Mouse (Mus musculus) spleen, adult 2 months (tissue): ENCODE results near the gene Kcnc3. TPM values are rescaled to one million over a fixed set of nuclear protein-coding genes. Genes with fewer than 3 reads are reported as not detected.

Experiments used
- DNase-seq, 2 experiments: peaks; one replicate each; pipeline versions ENCODE4 v3.0.0 to v3.0.0-alpha.2; 2012 to 2021; ENCODE audit warnings: low spot score in 2 of 2, low read depth in 1 of 2
- H3K27ac ChIP-seq: fragments of 200-500 bp; 2 replicates; pipeline ENCODE4 v1.5.1; 2012; ENCODE audit warnings: low read length, inconsistent platforms; ENCODE audit not compliant: insufficient read depth
- H3K27me3 ChIP-seq: fragments of 200-500 bp; 2 replicates; pipeline ENCODE4 v1.6.1; 2012; ENCODE audit warnings: mild to moderate bottlenecking, moderate library complexity, low read length, inconsistent platforms; ENCODE audit not compliant: control insufficient read depth, insufficient read depth
- H3K36me3 ChIP-seq: fragments of 200-500 bp; 2 replicates; pipeline ENCODE4 v1.6.1; 2012; ENCODE audit warnings: mild to moderate bottlenecking, low read length, inconsistent platforms; ENCODE audit not compliant: control insufficient read depth, insufficient read depth
- H3K4me1 ChIP-seq: fragments of 200-500 bp; 2 replicates; pipeline ENCODE4 v1.6.1; 2011; ENCODE audit warnings: inconsistent platforms; ENCODE audit not compliant: control insufficient read depth, insufficient read depth, insufficient read length
- H3K4me3 ChIP-seq: fragments of 200-500 bp; 2 replicates; pipeline ENCODE4 v1.5.1; 2011; ENCODE audit warnings: mild to moderate bottlenecking, inconsistent platforms; ENCODE audit not compliant: insufficient read depth, insufficient read length; ENCODE audit errors: extremely low read depth
- CTCF ChIP-seq: fragments of 200-500 bp; IDR thresholded peaks from 2 replicates; pipeline ENCODE4 v1.5.1; 2011; ENCODE audit warnings: mild to moderate bottlenecking, inconsistent platforms; ENCODE audit not compliant: insufficient read depth, insufficient read length, insufficient replicate concordance; ENCODE audit errors: extremely low read depth
- POLR2A ChIP-seq: fragments of 200-500 bp; IDR thresholded peaks from 2 replicates; pipeline ENCODE4 v1.6.1; 2011; ENCODE audit warnings: low read depth, low read length, inconsistent platforms
- WGBS: fragments of 180-500 bp; shearing (Covaris S2); methylation state at CpG from one replicate; pipeline ENCODE4 v1.1.7; 2018; 5-methylcytosine and 5-hydroxymethylcytosine counted together
- polyA plus RNA-seq: library from polyadenylated mRNA; depleted of rRNA; stranded (reverse); fragments of >200 nt; gene quantifications from 2 replicates; pipeline ENCODE4 v1.2.3, GENCODE M21; 2012

Kcnc3 gene
- polyA plus RNA-seq, 1 experiment, result 3.5 TPM

GRCm38 (mm10) chr7:44601646-44602045 lies 11.2 kb downstream of the Kcnc3 start:
- Histone ChIP-seq H3K36me3 (no peaks in the 10 kb centered on the region), H3K27me3 (peaks cover 31% of the 10 kb centered on the region), H3K4me3 (no peak overlapping the region), H3K4me1 (0 out of 2 replicates have a peak, but pooled peaks cover 2% of the 10 kb centered on the region), H3K27ac (no peak overlapping the region)
- 18% methylated on average over 19 of the region's 19 CpGs for WGBS
- TF ChIP-seq POLR2A, result no peak
- TF ChIP-seq CTCF, result no peak
- no peak for DNase-seq

GRCm38 (mm10) chr7:44602443-44602842 lies 12.0 kb downstream of the Kcnc3 start:
- Histone ChIP-seq H3K27ac (no peak overlapping the region), H3K4me1 (0 out of 2 replicates have a peak, but pooled peaks cover 2% of the 10 kb centered on the region), H3K4me3 (no peak overlapping the region), H3K27me3 (peaks cover 31% of the 10 kb centered on the region), H3K36me3 (no peaks in the 10 kb centered on the region)
- no peak for DNase-seq
- 17% methylated on average over 11 of the region's 11 CpGs for WGBS
- no peak for TF ChIP-seq CTCF
- TF ChIP-seq POLR2A, result no peak

GRCm38 (mm10) chr7:44603186-44603855 lies 12.9 kb downstream of the Kcnc3 start:
- no peaks in the 10 kb centered on the region for H3K36me3 ChIP-seq
- H3K27ac ChIP-seq, result no peak overlapping the region
- TF ChIP-seq CTCF, result no peak
- no peak for TF ChIP-seq POLR2A
- H3K4me3 ChIP-seq, result no peak overlapping the region
- H3K4me1 ChIP-seq, result 0 out of 2 replicates have a peak, but pooled peaks cover 2% of the 10 kb centered on the region
- 4% methylated on average over 20 of the region's 20 CpGs for WGBS
- H3K27me3 ChIP-seq, result peaks cover 31% of the 10 kb centered on the region
- no peak for DNase-seq

- 6% methylated on average over 25 of the region's 25 CpGs for WGBS
- H3K36me3 ChIP-seq, result no peaks in the 10 kb centered on the region
- TF ChIP-seq POLR2A (no peak), CTCF (no peak)
- DNase-seq, result no peak
- H3K4me1 ChIP-seq, result 0 out of 2 replicates have a peak, but pooled peaks cover 2% of the 10 kb centered on the region
- H3K4me3 ChIP-seq, result no peak overlapping the region; the same call in 1 of the 2 replicates
- H3K27me3 ChIP-seq, result peaks cover 31% of the 10 kb centered on the region
- H3K27ac ChIP-seq, result no peak overlapping the region
These were observed 13.7 kb downstream of the Kcnc3 start for GRCm38 (mm10) chr7:44604139-44604606.

GRCm38 (mm10) chr7:44604619-44605018 lies 14.2 kb downstream of the Kcnc3 start:
- Histone ChIP-seq H3K36me3 (no peaks in the 10 kb centered on the region), H3K27me3 (peaks cover 31% of the 10 kb centered on the region), H3K4me1 (0 out of 2 replicates have a peak, but pooled peaks cover 2% of the 10 kb centered on the region), H3K27ac (no peak overlapping the region), H3K4me3 (no peak overlapping the region)
- TF ChIP-seq POLR2A (no peak), CTCF (no peak)
- WGBS, result 7% methylated on average over 8 of the region's 8 CpGs
- DNase-seq, result no peak

GRCm38 (mm10) chr7:44605436-44605835 lies 15.0 kb downstream of the Kcnc3 start:
- 0 out of 2 replicates have a peak, but pooled peaks cover 2% of the 10 kb centered on the region for H3K4me1 ChIP-seq
- no peak for DNase-seq
- 43% methylated on average over 7 of the region's 7 CpGs for WGBS
- peaks cover 30% of the 10 kb centered on the region for H3K27me3 ChIP-seq
- no peaks in the 10 kb centered on the region for H3K36me3 ChIP-seq
- H3K4me3 ChIP-seq, result no peak overlapping the region
- H3K27ac ChIP-seq, result no peak overlapping the region
- TF ChIP-seq POLR2A, result no peak
- no peak for TF ChIP-seq CTCF
